Mouse (Mus musculus) liver, adult 2 months (tissue): ENCODE data around the gene Timm8a2.

Source experiments
- CTCF ChIP-seq: fragments of 200-500 bp; IDR thresholded peaks from 2 replicates; pipeline ENCODE4 v1.5.1; 2011; ENCODE audit warnings: low read depth, low read length, control low read depth
- POLR2A ChIP-seq: fragments of 200-500 bp; IDR thresholded peaks from 2 replicates; pipeline ENCODE4 v1.6.1; 2011; ENCODE audit warnings: low read length, control low read depth; ENCODE audit not compliant: insufficient read depth; ENCODE audit errors: extremely low read depth

DNA sequence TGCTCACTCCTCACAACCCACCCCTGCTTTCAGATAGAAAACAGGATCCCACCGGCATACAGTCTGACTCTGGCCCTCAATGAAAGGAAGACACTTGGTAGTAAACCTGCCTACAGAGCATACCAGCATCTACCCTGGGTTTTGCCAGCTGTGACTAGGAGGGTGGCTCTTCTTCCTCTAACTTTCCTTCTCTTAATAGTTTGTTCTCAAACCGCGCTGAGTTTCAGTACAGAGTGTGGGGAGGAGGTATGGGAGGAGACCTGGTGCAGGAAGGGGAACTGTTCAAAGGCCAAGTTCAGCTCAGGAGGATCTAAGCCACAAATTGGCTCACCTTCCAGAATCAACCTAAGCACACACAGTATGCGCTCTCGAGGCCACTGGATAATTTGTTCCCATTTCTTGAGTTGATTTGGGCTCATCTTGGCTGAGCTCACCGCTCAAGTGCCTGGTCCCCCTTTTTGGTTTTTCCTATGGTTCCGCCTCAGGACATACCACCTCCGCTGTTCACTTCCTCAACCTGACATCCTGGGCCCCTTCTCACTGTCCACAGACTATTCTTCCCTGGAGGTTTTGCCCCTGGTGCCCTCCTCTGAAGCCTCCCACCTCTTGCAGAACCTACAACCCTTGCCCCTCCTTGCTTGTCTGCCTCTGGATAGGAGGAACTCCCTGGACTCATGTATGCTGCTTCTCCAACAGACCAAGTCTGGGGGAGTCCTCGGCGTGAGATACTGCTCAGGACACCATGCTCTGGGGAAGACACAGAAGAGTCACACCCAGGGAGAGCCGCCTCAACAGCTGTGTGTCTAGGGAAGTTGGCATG, 5.3 kb upstream of the Timm8a2 start:
- no peak for TF ChIP-seq POLR2A
- TF ChIP-seq CTCF, result no peak
